Comparison of ENCODE assay signal across 11 mouse cellular contexts in genomic region chr8:104448796-104449195, GRCm38 (mm10).
"Had no signal": no experiment of that assay in that cellular context is flagged by ENCODE, and none has a peak within 500 bp of the region (broad histone marks: within the 10 kb centered on the region; RNA-seq: fewer than 3 reads in every experiment).

No protein-coding gene starts in this region.

- DNase-seq: kidney, adult 8-10 months; kidney, postnatal 14 days; kidney, postnatal 4 days; liver; lung, adult 18-20 months; lung, postnatal 10 days; lung, postnatal 4 days; midbrain, embryonic 14.5 days; right cerebral cortex, postnatal 14 days; spleen, adult 18-20 months; thymus, postnatal 25 days had no signal
